Mouse (Mus musculus) thymus, adult 2 months (tissue): ENCODE data around the gene Zc3hav1.

Experiments used
- CTCF ChIP-seq: fragments of 200-500 bp; IDR thresholded peaks from 2 replicates; pipeline ENCODE4 v1.5.1; 2012; ENCODE audit warnings: mild to moderate bottlenecking, control low read depth, low read length, moderate library complexity, borderline replicate concordance; ENCODE audit not compliant: control insufficient read depth, poor library complexity, insufficient read depth; ENCODE audit errors: extremely low read depth
- POLR2A ChIP-seq: fragments of 200-500 bp; IDR thresholded peaks from 2 replicates; pipeline ENCODE4 v1.6.1; 2012; ENCODE audit warnings: mild to moderate bottlenecking, low read length, control low read depth, moderate library complexity; ENCODE audit not compliant: control insufficient read depth, poor library complexity, insufficient read depth; ENCODE audit errors: extremely low read depth

GRCm38 (mm10) chr6:38342666-38342992 is 11.8 kb downstream of the Zc3hav1 start:
- TF ChIP-seq POLR2A, result no peak
- TF ChIP-seq CTCF, result no peak
